Mouse (Mus musculus) liver, embryonic 14.5 days (tissue): ENCODE results near the gene Galc.

Source experiments
- CTCF ChIP-seq: IDR thresholded peaks from 2 replicates; pipeline ENCODE4 v1.5.1; 2016; ENCODE audit warnings: antibody characterized with exemption, low read depth, control low read depth
- EP300 ChIP-seq: IDR thresholded peaks from 2 replicates; pipeline ENCODE4 v1.6.1; 2016; ENCODE audit warnings: antibody characterized with exemption, low read depth

GRCm38 (mm10) chr12:98160867-98161266 is 98.4 kb downstream of the Galc start:
- TF ChIP-seq CTCF: no peak
- TF ChIP-seq EP300: no peak
